Mouse (Mus musculus): ENCODE results near the gene Dab2ip. TPM values are rescaled to one million over a fixed set of nuclear protein-coding genes. Genes with fewer than 3 reads are reported as not detected.

Gene Dab2ip
- polyA plus RNA-seq, 1 experiment from 2014 or later, result 9.1 TPM

DNA sequence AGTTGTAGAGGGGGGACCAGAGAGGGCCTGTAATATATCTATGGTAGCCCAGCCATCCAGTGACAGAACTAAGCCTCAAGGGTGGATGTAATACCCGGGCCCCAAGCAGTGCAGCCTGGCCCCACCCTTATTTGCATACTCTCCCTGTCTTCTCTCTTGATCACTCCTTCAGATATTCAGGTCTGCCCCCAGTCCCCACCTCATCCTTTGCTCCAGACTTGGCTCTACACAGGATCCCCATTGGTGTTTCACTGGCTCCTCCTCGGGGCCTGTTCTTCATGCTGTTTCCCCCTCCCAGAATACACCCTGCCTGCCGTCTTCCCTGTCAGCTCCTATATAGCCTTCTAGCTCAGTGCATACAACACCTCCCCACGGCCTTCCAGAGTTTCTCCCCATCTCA lies 57.3 kb downstream of the Dab2ip start:
- no peak for ATAC-seq

GRCm38 (mm10) chr2:35615977-35616376 lies 57.9 kb downstream of the Dab2ip start:
- Histone ChIP-seq H3K4me3 (ENCODE audit: low read depth, low read length) (no peak overlapping the region), H3K27ac (ENCODE audit: low read depth) (no peak overlapping the region), H3K9ac (replicated peaks) (no peak overlapping the region), H3K4me1 (ENCODE audit: insufficient read depth) (peaks cover 28% of the 10 kb centered on the region), H3K27me3 (ENCODE audit: insufficient read depth, low read length) (no peaks in the 10 kb centered on the region), H3K9me3 (ENCODE audit: low read length) (no peaks in the 10 kb centered on the region), H3K36me3 (replicated peaks; ENCODE audit: insufficient read depth, low read length) (no peaks in the 10 kb centered on the region), H3K4me2 (ENCODE audit: low read depth, low read length) (no peak overlapping the region)
- 53% methylated on average over 2 of the region's 2 CpGs for WGBS (ENCODE audit: insufficient replicate concordance)
- peak; percentile 26 for TF ChIP-seq CTCF (IDR thresholded peaks at IDR 0.05; ENCODE audit: low read depth)
- no peak for TF ChIP-seq EP300 (IDR thresholded peaks at IDR 0.05; ENCODE audit: low read depth)
- no peak for DNase-seq
- no peak for ATAC-seq

More for the DNA sequence above, 57.3 kb downstream of the Dab2ip start:
- DNase-seq, result no peak
- no peak overlapping the region for H3K27ac ChIP-seq (ENCODE audit: low read depth)
- no peak overlapping the region for H3K4me2 ChIP-seq (ENCODE audit: low read depth, low read length)
- H3K4me1 ChIP-seq (ENCODE audit: insufficient read depth), result peaks cover 33% of the 10 kb centered on the region
- no peak overlapping the region for H3K9ac ChIP-seq (replicated peaks)
- H3K4me3 ChIP-seq (ENCODE audit: low read depth, low read length), result no peak overlapping the region
- no peaks in the 10 kb centered on the region for H3K27me3 ChIP-seq (ENCODE audit: insufficient read depth, low read length)
- no peak for TF ChIP-seq CTCF (IDR thresholded peaks at IDR 0.05; ENCODE audit: low read depth)
- no peak for TF ChIP-seq EP300 (IDR thresholded peaks at IDR 0.05; ENCODE audit: low read depth)
- H3K36me3 ChIP-seq (replicated peaks; ENCODE audit: insufficient read depth, low read length), result no peaks in the 10 kb centered on the region
- H3K9me3 ChIP-seq (ENCODE audit: low read length), result no peaks in the 10 kb centered on the region
- WGBS (ENCODE audit: insufficient replicate concordance), result 58% methylated on average over 4 of the region's 4 CpGs

DNA sequence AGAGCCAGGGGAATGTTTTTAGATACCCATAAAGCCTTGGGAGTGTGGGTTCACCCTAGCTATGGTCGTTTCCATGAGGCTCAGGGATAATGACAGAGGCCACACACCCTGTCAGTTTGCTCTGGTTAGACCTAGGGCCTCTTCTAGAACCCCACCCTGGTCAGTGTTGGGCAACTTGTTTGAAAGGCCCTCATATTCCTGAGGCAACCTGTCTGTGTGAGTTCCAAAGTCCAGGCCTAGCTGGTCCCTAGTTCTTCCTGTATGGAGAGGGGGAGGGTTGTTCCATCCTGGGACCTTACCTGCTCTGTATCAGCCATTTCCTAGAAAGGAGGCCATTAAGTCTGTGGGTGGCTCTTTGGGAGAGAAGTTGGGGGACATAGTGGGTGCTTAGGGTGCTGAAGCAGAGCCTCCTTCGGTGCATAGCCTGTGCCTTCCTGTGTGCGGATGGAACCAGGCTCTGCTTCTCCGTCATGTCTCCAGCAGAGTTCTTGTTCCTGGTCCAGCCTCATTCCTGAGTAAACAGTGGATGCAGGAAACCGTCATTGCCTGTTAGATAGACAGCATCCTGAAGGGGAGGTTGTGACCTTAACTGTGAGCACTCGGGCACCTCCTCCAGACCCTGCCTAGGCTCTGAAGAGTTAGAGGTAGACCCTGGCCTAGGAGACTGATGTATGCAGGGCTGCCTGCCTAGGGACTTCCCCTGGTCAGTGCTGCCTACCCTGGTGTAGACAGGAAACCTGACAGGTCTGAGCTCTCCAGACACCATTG lies 59.0 kb downstream of the Dab2ip start:
- H3K27ac ChIP-seq (ENCODE audit: low read depth), result peak overlapping the region; percentile 66
- no peaks in the 10 kb centered on the region for H3K36me3 ChIP-seq (replicated peaks; ENCODE audit: insufficient read depth, low read length)
- no peaks in the 10 kb centered on the region for H3K9me3 ChIP-seq (ENCODE audit: low read length)
- 51% methylated on average over 6 of the region's 6 CpGs for WGBS (ENCODE audit: insufficient replicate concordance)
- DNase-seq (peak; percentile 57), ATAC-seq (peak; percentile 94)
- H3K4me2 ChIP-seq (ENCODE audit: low read depth, low read length), result no peak overlapping the region
- H3K27me3 ChIP-seq (ENCODE audit: insufficient read depth, low read length), result no peaks in the 10 kb centered on the region
- H3K4me3 ChIP-seq (ENCODE audit: low read depth, low read length), result no peak overlapping the region
- H3K9ac ChIP-seq (replicated peaks), result no peak overlapping the region
- TF ChIP-seq EP300 (IDR thresholded peaks at IDR 0.05; ENCODE audit: low read depth) (no peak), CTCF (IDR thresholded peaks at IDR 0.05; ENCODE audit: low read depth) (no peak)
- peaks cover 28% of the 10 kb centered on the region for H3K4me1 ChIP-seq (ENCODE audit: insufficient read depth)

DNA sequence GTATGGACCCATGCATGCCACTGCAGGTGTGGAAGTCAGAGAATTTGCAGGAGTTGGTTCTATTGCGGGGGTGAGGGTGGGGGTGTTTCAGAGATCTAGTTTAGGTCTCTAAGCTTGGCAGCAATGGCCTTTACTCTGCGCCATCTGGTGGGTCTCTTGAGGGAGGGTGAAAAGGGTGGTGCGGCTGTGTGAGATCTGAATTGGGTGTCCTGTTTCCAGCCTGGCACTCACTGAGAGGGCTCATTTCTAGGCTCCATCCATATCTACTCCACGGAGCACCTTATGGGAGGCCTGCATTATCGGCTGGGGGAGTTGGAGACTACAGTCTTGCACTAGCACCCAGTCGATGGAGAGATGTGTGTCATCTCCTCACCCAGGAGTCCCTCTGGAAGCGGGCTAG lies 60.9 kb downstream of the Dab2ip start:
- Histone ChIP-seq H3K4me2 (ENCODE audit: low read depth, low read length) (no peak overlapping the region), H3K4me3 (ENCODE audit: low read depth, low read length) (no peak overlapping the region), H3K36me3 (replicated peaks; ENCODE audit: insufficient read depth, low read length) (no peaks in the 10 kb centered on the region), H3K9me3 (ENCODE audit: low read length) (no peaks in the 10 kb centered on the region), H3K27me3 (ENCODE audit: insufficient read depth, low read length) (no peaks in the 10 kb centered on the region), H3K4me1 (ENCODE audit: insufficient read depth) (peaks cover 27% of the 10 kb centered on the region), H3K9ac (replicated peaks) (no peak overlapping the region), H3K27ac (ENCODE audit: low read depth) (no peak overlapping the region)
- TF ChIP-seq EP300 (IDR thresholded peaks at IDR 0.05; ENCODE audit: low read depth) (no peak), CTCF (IDR thresholded peaks at IDR 0.05; ENCODE audit: low read depth) (no peak)
- DNase-seq, result no peak
- ATAC-seq, result no peak
- 73% methylated on average over 7 of the region's 7 CpGs for WGBS (ENCODE audit: insufficient replicate concordance)

- WGBS (ENCODE audit: insufficient replicate concordance), result 48% methylated on average over 2 of the region's 2 CpGs
- TF ChIP-seq EP300 (IDR thresholded peaks at IDR 0.05; ENCODE audit: low read depth) (no peak), CTCF (IDR thresholded peaks at IDR 0.05; ENCODE audit: low read depth) (no peak)
- Histone ChIP-seq H3K9ac (replicated peaks) (no peak overlapping the region), H3K36me3 (replicated peaks; ENCODE audit: insufficient read depth, low read length) (no peaks in the 10 kb centered on the region), H3K4me3 (ENCODE audit: low read depth, low read length) (no peak overlapping the region), H3K27ac (ENCODE audit: low read depth) (no peak overlapping the region), H3K4me2 (ENCODE audit: low read depth, low read length) (no peak overlapping the region), H3K4me1 (ENCODE audit: insufficient read depth) (peaks cover 25% of the 10 kb centered on the region), H3K27me3 (ENCODE audit: insufficient read depth, low read length) (no peaks in the 10 kb centered on the region), H3K9me3 (ENCODE audit: low read length) (no peaks in the 10 kb centered on the region)
- ATAC-seq, result no peak
- no peak for DNase-seq
Observed at GRCm38 (mm10) chr2:35619532-35619931, 61.5 kb downstream of the Dab2ip start.

GRCm38 (mm10) chr2:35620364-35621224 lies 62.5 kb downstream of the Dab2ip start:
- DNase-seq (no peak), ATAC-seq (no peak)
- Histone ChIP-seq H3K4me2 (ENCODE audit: low read depth, low read length) (no peak overlapping the region), H3K9me3 (ENCODE audit: low read length) (no peaks in the 10 kb centered on the region), H3K27me3 (ENCODE audit: insufficient read depth, low read length) (no peaks in the 10 kb centered on the region), H3K4me3 (ENCODE audit: low read depth, low read length) (no peak overlapping the region), H3K27ac (ENCODE audit: low read depth) (no peak overlapping the region), H3K36me3 (replicated peaks; ENCODE audit: insufficient read depth, low read length) (no peaks in the 10 kb centered on the region), H3K4me1 (ENCODE audit: insufficient read depth) (peaks cover 25% of the 10 kb centered on the region), H3K9ac (replicated peaks) (no peak overlapping the region)
- TF ChIP-seq CTCF (IDR thresholded peaks at IDR 0.05; ENCODE audit: low read depth), result no peak
- no peak for TF ChIP-seq EP300 (IDR thresholded peaks at IDR 0.05; ENCODE audit: low read depth)
- 31% methylated on average over 7 of the region's 7 CpGs for WGBS (ENCODE audit: insufficient replicate concordance)
